Mouse (Mus musculus) adrenal gland, postnatal 36 days (tissue): Measurements from ENCODE around the gene Clec4n. TPM values are rescaled to one million over a fixed set of nuclear protein-coding genes. Genes with fewer than 3 reads are reported as not detected.
"Not testable (repeated sequence)": the region's sequence is repeated elsewhere in the genome, so short reads cannot be mapped to it uniquely, and the experiment has no call there.

ENCODE experiments used
- DNase-seq, 2 experiments: peaks; one replicate each; pipeline ENCODE4 v3.0.0; 2021; ENCODE audit warnings: mixed read lengths in 1 of 2
- total RNA-seq, 2 experiments: library from RNA; stranded (reverse); gene quantifications; 2 replicates each; pipeline ENCODE4 v1.2.3; 2021

Clec4n gene
- total RNA-seq, 2 experiments from 2014 or later = 1.2 to 2.8 TPM

GRCm38 (mm10) chr6:123292751-123293400 lies 63.2 kb downstream of the Clec4n start:
- no peak for DNase-seq

DNA sequence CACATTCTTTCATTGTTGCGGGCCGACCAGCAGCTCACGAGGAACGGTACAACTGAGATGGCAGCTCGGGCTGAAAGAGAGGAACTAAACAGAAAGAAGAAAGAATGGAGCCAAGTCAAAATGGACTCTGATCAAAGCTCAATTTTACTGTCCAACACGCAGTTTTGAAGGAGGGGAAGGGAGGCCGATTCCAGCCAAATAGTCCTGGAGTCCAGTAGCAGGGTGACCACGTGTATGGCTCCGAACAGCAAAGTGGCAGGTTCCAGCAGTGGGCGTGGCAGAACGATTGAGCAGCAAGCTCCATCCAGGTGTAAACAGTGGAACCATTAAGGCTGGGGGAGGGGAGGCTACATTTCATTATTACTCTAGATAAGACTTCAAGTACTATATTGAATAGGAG lies 63.9 kb downstream of the Clec4n start:
- not testable (repeated sequence) for DNase-seq

Other genes starting within 250 kb of the Clec4n start
- gene Clec4a4, start 239.5 kb upstream of the Clec4n start, total RNA-seq = not detected
- gene Clec4b1, start 179.9 kb upstream of the Clec4n start, total RNA-seq = 1 to 10 TPM in 1 of 2 experiments, not detected in 1; 1.7 TPM
- 1 to 10 TPM; 1.7 to 3.3 TPM for gene Clec4a2, start 123.4 kb upstream of the Clec4n start, total RNA-seq
- not detected for gene Clec4b2, start 57.0 kb upstream of the Clec4n start, total RNA-seq
- gene Clec4d, start 32.3 kb downstream of the Clec4n start, total RNA-seq = under 1 TPM in 1 of 2 experiments, not detected in 1; 0.63 TPM
- under 1 TPM in 1 of 2 experiments, not detected in 1; 0.23 TPM for gene Clec4e, start 60.0 kb downstream of the Clec4n start, total RNA-seq
- gene Vmn2r19, start 78.5 kb downstream of the Clec4n start, total RNA-seq = not detected
- not detected for gene Vmn2r20, start 188.3 kb downstream of the Clec4n start, total RNA-seq